Mouse (Mus musculus) bone marrow macrophage, adult 2 months (primary cell): ENCODE measurements around the gene Btg1. TPM values are rescaled to one million over a fixed set of nuclear protein-coding genes. Genes with fewer than 3 reads are reported as not detected.

Experiments
- H3K27ac ChIP-seq: 2 replicates; pipeline ENCODE4 v1.5.1; 2012; ENCODE audit warnings: low read depth, low read length; ENCODE audit not compliant: insufficient read depth
- H3K4me1 ChIP-seq: 2 replicates; pipeline ENCODE4 v1.6.1; 2012; ENCODE audit warnings: low read length; ENCODE audit not compliant: control insufficient read depth, insufficient read depth
- H3K4me3 ChIP-seq: 2 replicates; pipeline ENCODE4 v1.5.1; 2012; ENCODE audit warnings: mild to moderate bottlenecking, low read length, moderate library complexity; ENCODE audit not compliant: insufficient read depth
- CTCF ChIP-seq: IDR thresholded peaks from 2 replicates; pipeline ENCODE4 v1.5.1; 2012; ENCODE audit warnings: low read depth, mild to moderate bottlenecking, low read length, moderate library complexity
- POLR2A ChIP-seq: IDR thresholded peaks from 2 replicates; pipeline ENCODE4 v1.6.1; 2012; ENCODE audit warnings: mild to moderate bottlenecking, low read depth, low read length, borderline replicate concordance
- polyA plus RNA-seq: library from polyadenylated mRNA; stranded (reverse); fragments of >200 nt; gene quantifications from 2 replicates; pipeline ENCODE4 v1.2.4, GENCODE M21; 2012; ENCODE audit not compliant: missing spikeins, insufficient read depth, insufficient read length

Btg1 gene
- polyA plus RNA-seq: 171 and 175 TPM in 2 replicates

- peaks cover 6% of the 10 kb centered on the region for H3K4me1 ChIP-seq
- H3K27ac ChIP-seq: peak within 1 kb of the TSS; percentile 87
- peak within 1 kb of the TSS; percentile 79 for H3K4me3 ChIP-seq
- TF ChIP-seq CTCF (no peak), POLR2A (peak; percentile 98)
Observed at GRCm38 (mm10) chr10:96616709-96617116, at the start of gene Btg1. TSS of gene Btg1 (plus strand) at chr10:96617006.

- Histone ChIP-seq H3K4me3 (no peak overlapping the region), H3K4me1 (peaks cover 2% of the 10 kb centered on the region; the same call in 1 of the 2 replicates), H3K27ac (no peak overlapping the region)
- TF ChIP-seq POLR2A (no peak), CTCF (no peak)
Observed at GRCm38 (mm10) chr10:96569469-96569868, 47.3 kb upstream of the Btg1 start.

- no peak for TF ChIP-seq CTCF
- no peak for TF ChIP-seq POLR2A
- Histone ChIP-seq H3K4me1 (no peaks in the 10 kb centered on the region), H3K4me3 (no peak overlapping the region), H3K27ac (no peak overlapping the region)
Observed at GRCm38 (mm10) chr10:96571176-96571575, 45.6 kb upstream of the Btg1 start.

GRCm38 (mm10) chr10:96574786-96575185 is 42.0 kb upstream of the Btg1 start:
- no peak overlapping the region for H3K4me3 ChIP-seq
- TF ChIP-seq CTCF (no peak), POLR2A (no peak)
- H3K27ac ChIP-seq: no peak overlapping the region
- no peaks in the 10 kb centered on the region for H3K4me1 ChIP-seq

- Histone ChIP-seq H3K27ac (no peak overlapping the region), H3K4me1 (no peaks in the 10 kb centered on the region), H3K4me3 (no peak overlapping the region)
- no peak for TF ChIP-seq POLR2A
- TF ChIP-seq CTCF: no peak
Observed at GRCm38 (mm10) chr10:96575338-96575737, 41.5 kb upstream of the Btg1 start.

- TF ChIP-seq POLR2A: no peak
- TF ChIP-seq CTCF: no peak
- no peak overlapping the region for H3K27ac ChIP-seq
- H3K4me1 ChIP-seq: no peaks in the 10 kb centered on the region
- H3K4me3 ChIP-seq: no peak overlapping the region
Observed at GRCm38 (mm10) chr10:96578924-96579323, 37.9 kb upstream of the Btg1 start.

- TF ChIP-seq CTCF (no peak), POLR2A (no peak)
- Histone ChIP-seq H3K4me3 (no peak overlapping the region), H3K4me1 (no peaks in the 10 kb centered on the region), H3K27ac (no peak overlapping the region)
Observed at GRCm38 (mm10) chr10:96579436-96579835, 37.4 kb upstream of the Btg1 start.

GRCm38 (mm10) chr10:96580246-96580645 is 36.6 kb upstream of the Btg1 start:
- H3K4me3 ChIP-seq: no peak overlapping the region
- H3K27ac ChIP-seq: no peak overlapping the region
- no peak for TF ChIP-seq POLR2A
- H3K4me1 ChIP-seq: no peaks in the 10 kb centered on the region

GRCm38 (mm10) chr10:96581232-96581631 is 35.6 kb upstream of the Btg1 start:
- TF ChIP-seq CTCF (no peak), POLR2A (no peak)
- H3K4me1 ChIP-seq: no peaks in the 10 kb centered on the region
- H3K4me3 ChIP-seq: no peak overlapping the region
- no peak overlapping the region for H3K27ac ChIP-seq

- no peaks in the 10 kb centered on the region for H3K4me1 ChIP-seq
- no peak overlapping the region for H3K4me3 ChIP-seq
- TF ChIP-seq POLR2A (no peak), CTCF (no peak)
- no peak overlapping the region for H3K27ac ChIP-seq
Observed at GRCm38 (mm10) chr10:96586191-96586880, 30.5 kb upstream of the Btg1 start.
